Mouse (Mus musculus) large intestine, adult 2 months (tissue): ENCODE results near the gene D10Wsu102e. TPM values are rescaled to one million over a fixed set of nuclear protein-coding genes. Genes with fewer than 3 reads are reported as not detected.
"Not testable (repeated sequence)": the region's sequence is repeated elsewhere in the genome, so short reads cannot be mapped to it uniquely, and the experiment has no call there.

Experiments
- DNase-seq: peaks from one replicate; pipeline ENCODE4 v3.0.0-alpha.2; 2012; ENCODE audit warnings: low read depth, low spot score
- WGBS: fragments of 180-500 bp; shearing (Covaris S2); methylation state at CpG from one replicate; pipeline ENCODE4 v1.1.7; 2018; 5-methylcytosine and 5-hydroxymethylcytosine counted together
- polyA plus RNA-seq: library from polyadenylated mRNA; depleted of rRNA; stranded (reverse); fragments of >200 nt; gene quantifications from 2 replicates; pipeline ENCODE4 v1.2.3, GENCODE M21; 2012

The D10Wsu102e gene
- polyA plus RNA-seq, 1 experiment, result 0.22 TPM

- WGBS, result 67% methylated on average over 2 of the region's 2 CpGs
- DNase-seq, result no peak
These were observed 16.0 kb upstream of the D10Wsu102e start for GRCm38 (mm10) chr10:83343828-83344685.

- WGBS, result 64% methylated on average over 7 of the region's 7 CpGs
- no peak for DNase-seq
These were observed 14.2 kb upstream of the D10Wsu102e start for GRCm38 (mm10) chr10:83345693-83346358.

GRCm38 (mm10) chr10:83346359-83346736 is 13.7 kb upstream of the D10Wsu102e start:
- WGBS, result 91% methylated on average over 5 of the region's 5 CpGs
- DNase-seq, result no peak

- DNase-seq, result no peak
- WGBS, result 22% methylated on average over 7 of the region's 7 CpGs
These were observed 12.5 kb upstream of the D10Wsu102e start for GRCm38 (mm10) chr10:83347494-83347893.

GRCm38 (mm10) chr10:83350689-83351088 is 9.3 kb upstream of the D10Wsu102e start:
- 92% methylated on average over 2 of the region's 2 CpGs for WGBS

GRCm38 (mm10) chr10:83351779-83352178 is 8.2 kb upstream of the D10Wsu102e start:
- not testable (repeated sequence) for DNase-seq
- WGBS, result 82% methylated on average over 4 of the region's 4 CpGs

More at GRCm38 (mm10) chr10:83350689-83351088, 9.3 kb upstream of the D10Wsu102e start:
- DNase-seq, result no peak

GRCm38 (mm10) chr10:83353680-83354332 is 6.2 kb upstream of the D10Wsu102e start:
- WGBS, result 5% methylated on average over 14 of the region's 14 CpGs
- DNase-seq, result no peak

- no peak for DNase-seq
- WGBS, result 52% methylated on average over 8 of the region's 8 CpGs
These were observed 5.7 kb upstream of the D10Wsu102e start for GRCm38 (mm10) chr10:83354333-83354719.

- DNase-seq, result no peak
- WGBS, result 79% methylated on average over 12 of the region's 12 CpGs
These were observed 3.6 kb upstream of the D10Wsu102e start for GRCm38 (mm10) chr10:83356416-83356815.

- WGBS, result 64% methylated on average over 4 of the region's 4 CpGs
- no peak for DNase-seq
These were observed 570 bp upstream of the D10Wsu102e start for GRCm38 (mm10) chr10:83359451-83359850.

GRCm38 (mm10) chr10:83360356-83360755 is 335 bp downstream of the D10Wsu102e start:
- under 1% methylated on average over 40 of the region's 40 CpGs for WGBS
- DNase-seq, result no peak

GRCm38 (mm10) chr10:83361643-83362382 is 1.8 kb downstream of the D10Wsu102e start:
- no peak for DNase-seq
- 40% methylated on average over 5 of the region's 5 CpGs for WGBS

GRCm38 (mm10) chr10:83363451-83363850 is 3.4 kb downstream of the D10Wsu102e start:
- WGBS, result 95% methylated on average over 8 of the region's 8 CpGs

GRCm38 (mm10) chr10:83368918-83369317 is 8.9 kb downstream of the D10Wsu102e start:
- no peak for DNase-seq
- 45% methylated on average over 5 of the region's 5 CpGs for WGBS

More at GRCm38 (mm10) chr10:83363451-83363850, 3.4 kb downstream of the D10Wsu102e start:
- DNase-seq, result no peak

- WGBS, result 50% methylated on average over 3 of the region's 3 CpGs
- no peak for DNase-seq
These were observed 14.1 kb downstream of the D10Wsu102e start for GRCm38 (mm10) chr10:83374045-83374656.

- WGBS, result 83% methylated on average over 5 of the region's 5 CpGs
These were observed 15.4 kb downstream of the D10Wsu102e start for GRCm38 (mm10) chr10:83375458-83375857.

GRCm38 (mm10) chr10:83376911-83377682 is 17.1 kb downstream of the D10Wsu102e start:
- WGBS, result 69% methylated on average over 8 of the region's 8 CpGs
- DNase-seq, result no peak

More at GRCm38 (mm10) chr10:83375458-83375857, 15.4 kb downstream of the D10Wsu102e start:
- not testable (repeated sequence) for DNase-seq

GRCm38 (mm10) chr10:83378083-83378833 is 18.2 kb downstream of the D10Wsu102e start:
- WGBS, result 55% methylated on average over 9 of the region's 9 CpGs
- DNase-seq, result no peak
